Comparison of ENCODE assay signal across 8 mouse cellular contexts in genomic region chr6:113860735-113861374, GRCm38 (mm10).
DNase-seq lines count a peak whose midpoint lies in the region; ATAC-seq lines count a peak whose summit lies in the region.
"Had no signal": no experiment of that assay in that cellular context is flagged by ENCODE, and none has a peak within 500 bp of the region (broad histone marks: within the 10 kb centered on the region; RNA-seq: fewer than 3 reads in every experiment).

No protein-coding gene starts in this region.

- no peaks in the 10 kb centered on the region for H3K9me3 ChIP-seq in neural tube, embryonic 11.5 days (ENCODE audit: control insufficient read depth, low read length)
- no peaks in the 10 kb centered on the region for H3K9me3 ChIP-seq in forebrain, embryonic 10.5 days
- H3K9me3 ChIP-seq in midbrain, embryonic 13.5 days = no peaks in the 10 kb centered on the region
- H3K9me3 ChIP-seq: heart, embryonic 15.5 days had no signal

- 0 out of 2 replicates have a peak, but pooled peaks cover 2% of the 10 kb centered on the region for H3K4me1 ChIP-seq in neural tube, embryonic 11.5 days (ENCODE audit: control insufficient read depth, insufficient read depth, low read length)
- peaks cover 18% of the 10 kb centered on the region for H3K4me1 ChIP-seq in forebrain, embryonic 10.5 days
- H3K4me1 ChIP-seq in midbrain, embryonic 13.5 days (replicated peaks) = peaks cover 55% of the 10 kb centered on the region
- H3K4me1 ChIP-seq: heart, embryonic 15.5 days had no signal

- DNase-seq in neural tube, embryonic 11.5 days (ENCODE audit: low spot score) = peak; percentile 21
- DNase-seq in neural tube, embryonic 10.5 days (ENCODE audit: extremely low spot score, low spot score) = no peak
- no peak for DNase-seq in forebrain, embryonic 10.5 days (ENCODE audit: extremely low spot score, low spot score)
- DNase-seq in spleen, adult 12 weeks (ENCODE audit: low spot score) = no peak
- no peak for DNase-seq in c-Kit-positive CD71-positive TER-119-positive erythroid progenitor cells, embryonic 14.5 days (ENCODE audit: low spot score)
- no peak for DNase-seq in urinary bladder, adult 18-20 months (ENCODE audit: low spot score in 2 of 2)

- WGBS in neural tube, embryonic 11.5 days = 54% methylated on average over 15 of the region's 15 CpGs
- 73% methylated on average over 15 of the region's 15 CpGs for WGBS in forebrain, embryonic 10.5 days
- 49% methylated on average over 15 of the region's 15 CpGs for WGBS in midbrain, embryonic 13.5 days

- no peaks in the 10 kb centered on the region for H3K27me3 ChIP-seq in neural tube, embryonic 11.5 days (ENCODE audit: control insufficient read depth, insufficient read depth, low read length)
- no peaks in the 10 kb centered on the region for H3K27me3 ChIP-seq in forebrain, embryonic 10.5 days (ENCODE audit: poor library complexity, severe bottlenecking)
- no peaks in the 10 kb centered on the region for H3K27me3 ChIP-seq in midbrain, embryonic 13.5 days

- no peaks in the 10 kb centered on the region for H3K36me3 ChIP-seq in neural tube, embryonic 11.5 days (ENCODE audit: control insufficient read depth, insufficient read depth, low read length)
- no peaks in the 10 kb centered on the region for H3K36me3 ChIP-seq in forebrain, embryonic 10.5 days (replicated peaks)
- no peaks in the 10 kb centered on the region for H3K36me3 ChIP-seq in midbrain, embryonic 13.5 days
- H3K36me3 ChIP-seq: heart, embryonic 15.5 days had no signal

- H3K4me3 ChIP-seq in neural tube, embryonic 11.5 days (ENCODE audit: low read depth, low read length) = no peak overlapping the region
- no peak overlapping the region for H3K4me3 ChIP-seq in forebrain, embryonic 10.5 days
- no peak overlapping the region for H3K4me3 ChIP-seq in midbrain, embryonic 13.5 days (replicated peaks)
- H3K4me3 ChIP-seq: heart, embryonic 15.5 days had no signal

- H3K9ac ChIP-seq in neural tube, embryonic 11.5 days (ENCODE audit: low read length) = no peak overlapping the region
- no peak overlapping the region for H3K9ac ChIP-seq in midbrain, embryonic 13.5 days (replicated peaks)
- H3K9ac ChIP-seq: heart, embryonic 15.5 days had no signal

- no peak overlapping the region for H3K4me2 ChIP-seq in neural tube, embryonic 11.5 days (ENCODE audit: low read depth)
- H3K4me2 ChIP-seq in midbrain, embryonic 13.5 days (replicated peaks) = no peak overlapping the region
- H3K4me2 ChIP-seq: heart, embryonic 15.5 days had no signal

- no peak overlapping the region for H3K27ac ChIP-seq in neural tube, embryonic 11.5 days (ENCODE audit: low read depth, low read length)
- H3K27ac ChIP-seq in forebrain, embryonic 10.5 days = peak overlapping the region; percentile 51; the same call in 1 of the 2 replicates
- peak overlapping the region; percentile 63 for H3K27ac ChIP-seq in midbrain, embryonic 13.5 days
- H3K27ac ChIP-seq: heart, embryonic 15.5 days had no signal

- ATAC-seq in neural tube, embryonic 11.5 days (ENCODE audit: insufficient read depth, low FRiP score, low TSS enrichment) = peak; percentile 74
- peak; percentile 81 for ATAC-seq in midbrain, embryonic 13.5 days
